Mouse (Mus musculus) embryo, embryonic 11 days (tissue): Measurements from ENCODE around the gene Krtap17-1.

Experiments used
- DNase-seq: peaks from one replicate; pipeline ENCODE4 v3.0.0-alpha.2; 2015

Krtap17-1 gene

GRCm38 (mm10) chr11:99993620-99994383, at the start of gene Krtap17-1:
TSS of gene Krtap17-1 (minus strand) at chr11:99993994.
- DNase-seq, result peak; percentile 15

- no peak for DNase-seq
Measured at GRCm38 (mm10) chr11:100041454-100041853, 47.7 kb upstream of the Krtap17-1 start, which contains the start of gene Krt34. TSS of gene Krt34 (minus strand) at chr11:100041554.

- DNase-seq, result no peak
Measured at GRCm38 (mm10) chr11:100029768-100030167, 36.0 kb upstream of the Krtap17-1 start, which contains the start of gene Krt33b. TSS of gene Krt33b (minus strand) at chr11:100029868.

- DNase-seq, result no peak
Measured at GRCm38 (mm10) chr11:100021438-100021837, 27.6 kb upstream of the Krtap17-1 start.

GRCm38 (mm10) chr11:100019466-100019865, 25.7 kb upstream of the Krtap17-1 start:
- no peak for DNase-seq

- DNase-seq, result no peak
Measured at GRCm38 (mm10) chr11:100016112-100016511, 22.3 kb upstream of the Krtap17-1 start, which contains the start of gene Krt33a. TSS of gene Krt33a (minus strand) at chr11:100016212.

- no peak for DNase-seq
Measured at GRCm38 (mm10) chr11:100013691-100014171, 19.9 kb upstream of the Krtap17-1 start.

GRCm38 (mm10) chr11:100010682-100011081, 16.9 kb upstream of the Krtap17-1 start:
- DNase-seq, result no peak

- DNase-seq, result no peak
Measured at GRCm38 (mm10) chr11:100008336-100008735, 14.5 kb upstream of the Krtap17-1 start.

- DNase-seq, result no peak
Measured at GRCm38 (mm10) chr11:100006624-100007023, 12.8 kb upstream of the Krtap17-1 start.

- DNase-seq, result no peak
Measured at GRCm38 (mm10) chr11:100005905-100006304, 12.1 kb upstream of the Krtap17-1 start.

GRCm38 (mm10) chr11:100004846-100005245, 11.1 kb upstream of the Krtap17-1 start:
- DNase-seq, result peak; percentile 65

GRCm38 (mm10) chr11:99999091-99999490, 5.3 kb upstream of the Krtap17-1 start:
- DNase-seq, result no peak

GRCm38 (mm10) chr11:99994384-99994661, 529 bp upstream of the Krtap17-1 start:
- DNase-seq, result no peak

GRCm38 (mm10) chr11:99990571-99990970, 3.2 kb downstream of the Krtap17-1 start:
- DNase-seq, result no peak

- no peak for DNase-seq
Measured at GRCm38 (mm10) chr11:99989881-99990405, 3.9 kb downstream of the Krtap17-1 start.

GRCm38 (mm10) chr11:99988530-99988929, 5.3 kb downstream of the Krtap17-1 start:
- DNase-seq, result no peak

GRCm38 (mm10) chr11:99986180-99986647, 7.6 kb downstream of the Krtap17-1 start, which contains the start of gene Krtap16-1:
TSS of gene Krtap16-1 (minus strand) at chr11:99986597.
- DNase-seq, result no peak

GRCm38 (mm10) chr11:99985291-99986092, 8.3 kb downstream of the Krtap17-1 start:
- DNase-seq, result no peak

GRCm38 (mm10) chr11:99983442-99983841, 10.4 kb downstream of the Krtap17-1 start:
- DNase-seq, result no peak

- no peak for DNase-seq
Measured at GRCm38 (mm10) chr11:99982731-99983130, 11.1 kb downstream of the Krtap17-1 start.

- no peak for DNase-seq
Measured at GRCm38 (mm10) chr11:99978953-99979352, 14.8 kb downstream of the Krtap17-1 start, which contains the start of gene Krtap29-1. TSS of gene Krtap29-1 (minus strand) at chr11:99979053.

- no peak for DNase-seq
Measured at GRCm38 (mm10) chr11:99965961-99966360, 27.8 kb downstream of the Krtap17-1 start.
